Mouse (Mus musculus): ENCODE measurements around the gene Cyp2c68.
"Not testable (repeated sequence)": the region's sequence is repeated elsewhere in the genome, so short reads cannot be mapped to it uniquely, and the experiment has no call there.

Cyp2c68 gene

DNA sequence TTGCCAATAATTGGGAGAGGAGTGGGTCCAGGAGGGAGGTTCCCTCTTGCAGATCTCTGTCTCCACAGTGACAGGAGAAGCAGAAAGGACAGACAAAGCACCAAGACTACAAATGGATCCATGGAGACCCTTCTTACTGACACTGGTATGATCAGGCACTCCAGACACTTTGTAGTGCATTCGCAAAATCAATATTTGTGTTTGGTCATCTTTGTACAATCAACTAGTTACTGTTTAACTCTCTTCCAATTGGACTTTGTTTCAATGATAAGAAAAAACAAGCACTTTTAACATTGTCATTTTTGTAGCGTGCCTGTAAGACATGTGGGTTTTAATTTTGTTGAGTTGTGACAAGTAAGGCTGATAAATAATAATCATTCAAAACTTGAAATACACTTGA is at the start of gene Cyp2c68:
Gene Cyp2c68 (minus strand): TSS at position 135 of the 400 bp plus-strand sequence.
- DNase-seq (ENCODE audit: extremely low spot score, low spot score), result no peak

DNA sequence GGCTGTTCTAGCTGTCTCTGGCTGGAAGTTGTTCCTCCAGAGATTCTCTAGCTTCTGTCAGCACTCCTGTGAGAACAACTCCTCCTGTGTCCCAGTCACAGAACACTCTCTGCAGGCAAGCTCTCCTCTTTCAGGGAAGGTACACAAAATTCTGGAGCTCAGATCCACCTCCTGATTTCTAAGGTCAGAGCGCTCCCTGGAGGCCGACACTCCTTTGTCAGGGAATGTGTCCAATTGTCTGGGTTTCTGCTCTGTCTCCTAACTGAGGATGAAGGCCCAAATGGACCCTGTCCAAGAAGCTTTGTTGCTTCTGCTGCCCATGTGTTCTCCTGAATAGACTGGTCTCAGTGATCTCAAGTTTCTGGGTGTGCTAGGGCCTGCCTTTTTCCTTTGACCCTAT is 44.6 kb upstream of the Cyp2c68 start:
- DNase-seq (ENCODE audit: extremely low spot score, low spot score), result not testable (repeated sequence)

DNA sequence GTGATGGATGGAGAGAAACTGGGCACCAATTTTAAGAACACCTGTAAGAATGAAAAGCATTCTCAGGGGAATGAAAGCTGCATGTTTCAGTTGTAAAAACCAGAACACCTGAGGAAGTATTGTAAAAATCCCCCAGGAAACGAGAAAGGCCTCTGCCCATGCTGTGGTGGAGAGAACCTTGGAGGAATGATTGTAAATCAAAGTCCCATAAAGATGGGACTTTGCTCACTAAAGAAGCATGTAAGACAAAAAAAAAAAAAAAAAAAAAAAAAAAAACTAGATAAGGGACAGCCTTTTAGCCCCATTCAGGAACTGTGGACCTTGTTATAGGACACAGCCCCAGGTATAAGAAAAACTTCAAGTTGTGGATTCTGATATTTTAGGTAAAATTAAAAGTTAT is 4.5 kb upstream of the Cyp2c68 start:
- no peak for DNase-seq (ENCODE audit: extremely low spot score, low spot score)

DNA sequence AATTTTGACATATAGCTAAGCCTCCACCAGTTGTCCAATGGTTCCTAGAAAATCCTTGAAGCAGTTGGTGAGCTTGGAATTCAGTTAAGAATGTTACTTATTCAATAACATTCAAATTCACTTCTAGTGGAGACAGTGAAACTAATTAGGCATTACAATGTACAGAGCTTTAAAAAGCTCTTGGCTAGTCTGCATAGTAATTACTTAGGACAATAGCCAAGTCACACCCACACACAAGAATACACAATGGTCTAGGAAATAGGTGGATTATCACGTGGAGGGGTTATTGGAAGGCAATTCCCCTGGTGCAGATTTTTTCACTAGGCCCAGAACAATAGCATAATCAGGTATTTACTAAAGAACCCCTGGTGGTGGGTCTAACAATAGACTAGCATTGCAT is 3.5 kb upstream of the Cyp2c68 start:
- not testable (repeated sequence) for DNase-seq (ENCODE audit: extremely low spot score, low spot score)

DNA sequence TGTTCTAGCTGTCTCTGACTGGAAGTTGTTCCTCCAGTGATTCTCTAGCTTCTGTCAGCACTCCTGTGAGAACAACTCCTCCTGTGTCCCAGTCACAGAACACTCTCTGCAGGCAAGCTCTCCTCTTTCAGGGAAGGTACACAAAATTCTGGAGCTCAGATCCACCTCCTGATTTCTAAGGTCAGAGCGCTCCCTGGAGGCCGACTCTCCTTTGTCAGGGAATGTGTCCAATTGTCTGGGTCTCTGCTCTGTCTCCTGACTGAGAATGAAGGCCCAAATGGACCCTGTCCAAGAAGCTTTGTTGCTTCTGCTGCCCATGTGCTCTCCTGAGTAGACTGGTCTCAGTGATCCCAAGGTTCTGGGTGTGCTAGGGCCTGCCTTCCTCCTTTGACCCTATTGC is 29.7 kb downstream of the Cyp2c68 start:
- DNase-seq (ENCODE audit: extremely low spot score, low spot score), result not testable (repeated sequence)

DNA sequence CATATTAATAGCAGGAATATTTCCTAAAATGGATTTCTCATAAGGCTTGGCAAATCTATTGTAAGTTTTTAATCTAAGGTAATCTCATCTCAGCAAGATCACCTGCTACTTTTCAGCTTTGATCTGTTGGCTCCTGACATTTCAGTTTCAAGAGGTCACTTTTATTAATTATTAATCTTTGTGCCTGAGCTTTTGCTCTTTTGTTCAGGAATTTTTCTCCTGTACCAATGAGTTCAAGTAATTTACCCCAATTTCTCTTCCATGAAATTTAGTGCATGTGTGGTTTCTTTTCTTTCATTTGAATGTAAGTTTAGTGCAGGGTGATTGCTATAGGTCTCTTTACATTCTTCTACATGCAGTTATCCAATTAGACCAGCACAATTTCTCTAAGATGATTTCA is 75.2 kb downstream of the Cyp2c68 start:
- DNase-seq (ENCODE audit: extremely low spot score, low spot score), result not testable (repeated sequence)

DNA sequence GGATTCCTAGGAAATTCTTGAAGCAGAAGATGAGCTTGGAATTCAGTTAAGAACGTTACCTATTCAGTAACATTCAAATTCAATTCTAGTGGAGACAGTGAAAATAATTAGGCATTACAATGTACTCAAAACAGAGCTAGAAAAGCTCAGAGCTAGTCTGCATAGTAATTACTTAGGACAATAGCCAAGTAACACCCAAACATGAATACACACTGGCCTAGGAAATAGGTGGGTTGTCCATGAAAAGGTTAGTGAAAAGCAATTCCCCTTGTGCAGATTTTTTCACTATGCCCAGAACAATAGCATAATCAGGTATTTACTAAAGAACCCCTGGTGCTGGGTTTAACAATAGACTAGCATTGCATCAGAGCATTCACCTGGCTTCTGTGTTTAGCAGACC is 88.5 kb downstream of the Cyp2c68 start:
- no peak for DNase-seq (ENCODE audit: extremely low spot score, low spot score)

DNA sequence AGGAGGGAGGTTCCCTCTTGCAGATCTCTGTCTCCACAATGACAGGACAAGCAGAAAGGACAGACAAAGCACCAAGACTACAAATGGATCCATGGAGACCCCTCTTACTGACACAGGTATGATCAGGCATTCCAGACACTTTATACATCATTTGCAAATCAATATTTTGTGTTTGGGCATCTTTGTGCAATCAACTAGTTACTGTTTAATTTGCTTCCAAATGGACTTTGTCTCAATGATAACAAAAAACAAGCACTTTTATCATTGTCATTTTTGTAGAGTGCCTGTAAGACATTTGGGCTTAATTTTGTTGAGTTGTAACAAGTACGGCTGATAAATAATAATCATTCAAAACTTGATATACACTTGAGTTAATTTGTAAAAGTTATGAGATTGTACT is 91.9 kb downstream of the Cyp2c68 start, which contains the start of gene Cyp2c67:
Gene Cyp2c67 (minus strand): TSS at position 114 of the 400 bp plus-strand sequence.
- DNase-seq (ENCODE audit: extremely low spot score, low spot score), result no peak

DNA sequence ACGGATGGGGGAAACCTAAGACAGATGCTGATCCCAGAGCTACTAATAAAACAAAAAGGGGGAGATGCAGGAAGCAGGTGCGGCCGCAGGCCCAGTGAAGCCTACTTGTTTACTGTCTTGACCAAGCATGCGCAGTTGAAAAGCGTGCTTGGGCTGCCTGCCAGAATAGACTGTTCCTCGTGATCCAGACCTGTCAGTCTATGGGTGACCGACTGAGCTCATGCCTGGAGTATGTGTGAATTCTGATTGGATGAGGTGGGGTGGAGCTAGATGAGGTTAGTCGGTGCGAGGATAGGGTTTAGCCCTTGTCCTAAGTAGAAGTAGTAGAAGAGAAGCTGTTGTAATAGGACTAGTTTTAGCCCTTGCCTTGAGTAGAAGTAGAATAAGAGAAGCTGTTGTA is 93.3 kb downstream of the Cyp2c68 start:
- no peak for DNase-seq (ENCODE audit: extremely low spot score, low spot score)

DNA sequence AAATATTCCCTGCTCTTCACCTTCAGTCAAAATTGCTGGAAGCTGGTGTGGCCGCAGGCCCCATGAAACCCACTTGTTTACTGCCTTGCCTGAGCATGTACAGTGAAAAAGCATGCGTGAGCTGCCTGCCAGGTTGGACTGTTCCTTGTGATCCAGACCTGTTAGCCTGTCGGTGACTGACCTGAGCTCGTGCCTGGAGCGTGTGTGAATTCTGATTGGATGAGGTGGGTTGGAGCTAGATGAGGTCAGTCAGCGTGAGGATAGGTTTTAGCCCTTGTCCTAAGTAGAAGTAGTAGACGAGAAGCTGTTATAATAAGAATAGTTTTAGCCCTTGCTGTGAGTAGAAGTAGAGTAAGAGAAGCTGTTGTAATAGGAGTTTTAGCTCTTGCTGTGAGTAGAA is 96.3 kb downstream of the Cyp2c68 start:
- DNase-seq (ENCODE audit: extremely low spot score, low spot score), result not testable (repeated sequence)
